Mouse (Mus musculus): ENCODE measurements around the gene Itgal. TPM values are rescaled to one million over a fixed set of nuclear protein-coding genes. Genes with fewer than 3 reads are reported as not detected.
"Not testable (repeated sequence)": the region's sequence is repeated elsewhere in the genome, so short reads cannot be mapped to it uniquely, and the experiment has no call there.

The Itgal gene
- polyA plus RNA-seq, 1 experiment from 2014 or later = 2.3 TPM

GRCm38 (mm10) chr7:127344371-127344770 is 48.3 kb downstream of the Itgal start:
- Histone ChIP-seq H3K4me2 (peak overlapping the region; percentile 82), H3K4me1 (peaks cover 25% of the 10 kb centered on the region), H3K9me3 (no peaks in the 10 kb centered on the region), H3K27ac (no peak overlapping the region), H3K27me3 (no peaks in the 10 kb centered on the region), H3K36me3 (peaks cover 26% of the 10 kb centered on the region), H3K4me3 (peak overlapping the region; percentile 97), H3K9ac (peak overlapping the region; percentile 98)
- WGBS = 85% methylated on average over 8 of the region's 8 CpGs
- no peak for ATAC-seq (ENCODE audit: borderline replicate concordance, extremely low read depth, low FRiP score, low TSS enrichment)

GRCm38 (mm10) chr7:127345092-127345491 is 49.0 kb downstream of the Itgal start:
- peak overlapping the region; percentile 82 for H3K4me2 ChIP-seq
- peak; percentile 51 for ATAC-seq (ENCODE audit: borderline replicate concordance, extremely low read depth, low FRiP score, low TSS enrichment)

GRCm38 (mm10) chr7:127345512-127346325 is 49.7 kb downstream of the Itgal start, which contains the start of gene Zfp768:
TSS of gene Zfp768 (minus strand) at chr7:127345589.
- WGBS = under 1% methylated on average over 75 of the region's 76 CpGs
- no peaks in the 10 kb centered on the region for H3K9me3 ChIP-seq
- H3K9ac ChIP-seq = peak within 1 kb of the TSS; percentile 98
- H3K36me3 ChIP-seq = peaks cover 26% of the 10 kb centered on the region
- peaks cover 25% of the 10 kb centered on the region for H3K4me1 ChIP-seq
- ATAC-seq (ENCODE audit: borderline replicate concordance, extremely low read depth, low FRiP score, low TSS enrichment) = peak; percentile 91
- peak within 1 kb of the TSS; percentile 97 for H3K27ac ChIP-seq
- H3K4me2 ChIP-seq = peak within 1 kb of the TSS; percentile 82
- H3K4me3 ChIP-seq = peak within 1 kb of the TSS; percentile 97
- no peaks in the 10 kb centered on the region for H3K27me3 ChIP-seq

More at GRCm38 (mm10) chr7:127345092-127345491, 49.0 kb downstream of the Itgal start:
- Histone ChIP-seq H3K27ac (peak overlapping the region; percentile 97), H3K9ac (peak overlapping the region; percentile 98), H3K36me3 (peaks cover 26% of the 10 kb centered on the region), H3K27me3 (no peaks in the 10 kb centered on the region), H3K9me3 (no peaks in the 10 kb centered on the region), H3K4me3 (peak overlapping the region; percentile 97), H3K4me1 (peaks cover 25% of the 10 kb centered on the region)
- WGBS = under 1% methylated on average over 42 of the region's 42 CpGs

GRCm38 (mm10) chr7:127346676-127347075 is 50.6 kb downstream of the Itgal start:
- no peaks in the 10 kb centered on the region for H3K9me3 ChIP-seq
- peaks cover 20% of the 10 kb centered on the region for H3K36me3 ChIP-seq
- peak overlapping the region; percentile 97 for H3K27ac ChIP-seq
- H3K9ac ChIP-seq = peak overlapping the region; percentile 98; the same call in 1 of the 2 replicates
- peaks cover 25% of the 10 kb centered on the region for H3K4me1 ChIP-seq
- H3K27me3 ChIP-seq = no peaks in the 10 kb centered on the region
- no peak for ATAC-seq (ENCODE audit: borderline replicate concordance, extremely low read depth, low FRiP score, low TSS enrichment)
- peak overlapping the region; percentile 82 for H3K4me2 ChIP-seq
- peak overlapping the region; percentile 97 for H3K4me3 ChIP-seq
- 15% methylated on average over 8 of the region's 8 CpGs for WGBS

GRCm38 (mm10) chr7:127351230-127352004 is 55.4 kb downstream of the Itgal start:
- Histone ChIP-seq H3K4me1 (peaks cover 7% of the 10 kb centered on the region), H3K27ac (no peak overlapping the region), H3K36me3 (no peaks in the 10 kb centered on the region), H3K9me3 (no peaks in the 10 kb centered on the region), H3K27me3 (no peaks in the 10 kb centered on the region), H3K4me3 (no peak overlapping the region), H3K4me2 (no peak overlapping the region), H3K9ac (no peak overlapping the region)
- ATAC-seq (ENCODE audit: borderline replicate concordance, extremely low read depth, low FRiP score, low TSS enrichment) = no peak
- WGBS = 76% methylated on average over 5 of the region's 5 CpGs

- H3K4me1 ChIP-seq = no peaks in the 10 kb centered on the region
- H3K27ac ChIP-seq = no peak overlapping the region
- no peak for ATAC-seq (ENCODE audit: borderline replicate concordance, extremely low read depth, low FRiP score, low TSS enrichment)
- no peak overlapping the region for H3K9ac ChIP-seq
- H3K9me3 ChIP-seq = no peaks in the 10 kb centered on the region
- 61% methylated on average over 3 of the region's 3 CpGs for WGBS
- no peak overlapping the region for H3K4me2 ChIP-seq
- no peak overlapping the region for H3K4me3 ChIP-seq
- no peaks in the 10 kb centered on the region for H3K36me3 ChIP-seq
- peaks cover 1% of the 10 kb centered on the region; the same call in 1 of the 2 replicates for H3K27me3 ChIP-seq
Observed at GRCm38 (mm10) chr7:127355796-127356195, 59.7 kb downstream of the Itgal start.

DNA sequence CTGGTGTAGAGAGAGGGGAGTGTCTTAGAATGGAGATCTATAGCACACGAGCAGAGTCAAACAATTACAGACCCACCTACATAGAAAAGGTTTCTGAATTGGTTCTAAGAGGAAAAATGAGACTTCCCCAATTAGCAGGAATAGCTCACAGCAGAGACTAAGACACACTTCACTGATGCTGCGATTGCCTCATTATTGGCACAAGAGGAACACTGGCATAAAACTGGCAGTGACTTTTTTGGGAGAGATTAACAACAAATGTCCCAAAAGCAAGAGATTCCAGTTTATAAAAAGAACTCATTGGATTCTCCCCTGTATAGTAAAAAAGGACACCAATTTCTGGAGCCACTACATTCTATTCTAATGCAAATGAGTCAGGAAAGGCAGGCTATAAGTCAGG is 61.8 kb downstream of the Itgal start:
- Histone ChIP-seq H3K4me3 (no peak overlapping the region), H3K4me2 (no peak overlapping the region), H3K9ac (no peak overlapping the region), H3K27me3 (peaks cover 9% of the 10 kb centered on the region; the same call in 1 of the 2 replicates), H3K9me3 (no peaks in the 10 kb centered on the region), H3K36me3 (no peaks in the 10 kb centered on the region), H3K27ac (no peak overlapping the region), H3K4me1 (no peaks in the 10 kb centered on the region)
- WGBS = 70% methylated on average over 2 of the region's 2 CpGs
- ATAC-seq (ENCODE audit: borderline replicate concordance, extremely low read depth, low FRiP score, low TSS enrichment) = no peak

DNA sequence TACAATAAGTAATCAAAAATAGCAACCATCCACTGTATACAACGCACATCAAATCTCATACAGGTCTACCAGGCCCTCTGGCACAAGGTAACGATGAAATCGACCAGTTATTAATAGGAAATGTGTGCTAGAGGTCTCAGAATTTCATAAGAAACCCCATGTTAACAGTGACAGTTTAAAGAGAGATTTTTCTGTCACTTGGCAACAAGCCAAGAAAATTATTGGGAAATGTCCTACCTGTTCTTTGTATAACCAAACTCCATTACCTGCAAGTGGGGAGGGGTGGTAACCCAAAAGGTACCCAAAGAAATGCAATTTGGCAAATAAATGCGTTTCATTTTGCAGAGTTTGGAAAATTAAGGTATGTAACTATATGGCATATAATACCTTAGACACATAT is 62.4 kb downstream of the Itgal start:
- no peak for ATAC-seq (ENCODE audit: borderline replicate concordance, extremely low read depth, low FRiP score, low TSS enrichment)
- no peaks in the 10 kb centered on the region for H3K9me3 ChIP-seq
- no peaks in the 10 kb centered on the region for H3K36me3 ChIP-seq
- peaks cover 12% of the 10 kb centered on the region for H3K27me3 ChIP-seq
- WGBS = 59% methylated on average over 4 of the region's 4 CpGs
- H3K27ac ChIP-seq = no peak overlapping the region
- H3K4me3 ChIP-seq = no peak overlapping the region
- H3K4me1 ChIP-seq = peaks cover 3% of the 10 kb centered on the region; the same call in 1 of the 2 replicates
- H3K9ac ChIP-seq = no peak overlapping the region
- no peak overlapping the region for H3K4me2 ChIP-seq

GRCm38 (mm10) chr7:127360265-127360664 is 64.2 kb downstream of the Itgal start:
- Histone ChIP-seq H3K9ac (no peak overlapping the region), H3K4me3 (no peak overlapping the region), H3K4me2 (no peak overlapping the region), H3K36me3 (no peaks in the 10 kb centered on the region), H3K4me1 (peaks cover 8% of the 10 kb centered on the region; the same call in 1 of the 2 replicates), H3K27ac (no peak overlapping the region), H3K27me3 (peaks cover 20% of the 10 kb centered on the region), H3K9me3 (no peaks in the 10 kb centered on the region)
- ATAC-seq (ENCODE audit: borderline replicate concordance, extremely low read depth, low FRiP score, low TSS enrichment) = no peak
- WGBS = 51% methylated on average over 4 of the region's 4 CpGs

- Histone ChIP-seq H3K27me3 (peaks cover 20% of the 10 kb centered on the region), H3K27ac (no peak overlapping the region), H3K4me1 (peaks cover 8% of the 10 kb centered on the region; the same call in 1 of the 2 replicates), H3K36me3 (no peaks in the 10 kb centered on the region), H3K9me3 (no peaks in the 10 kb centered on the region), H3K9ac (no peak overlapping the region), H3K4me3 (no peak overlapping the region), H3K4me2 (no peak overlapping the region)
- peak; percentile 49 for ATAC-seq (ENCODE audit: borderline replicate concordance, extremely low read depth, low FRiP score, low TSS enrichment)
- WGBS = 43% methylated on average over 13 of the region's 13 CpGs
Observed at GRCm38 (mm10) chr7:127361449-127361848, 65.4 kb downstream of the Itgal start.

DNA sequence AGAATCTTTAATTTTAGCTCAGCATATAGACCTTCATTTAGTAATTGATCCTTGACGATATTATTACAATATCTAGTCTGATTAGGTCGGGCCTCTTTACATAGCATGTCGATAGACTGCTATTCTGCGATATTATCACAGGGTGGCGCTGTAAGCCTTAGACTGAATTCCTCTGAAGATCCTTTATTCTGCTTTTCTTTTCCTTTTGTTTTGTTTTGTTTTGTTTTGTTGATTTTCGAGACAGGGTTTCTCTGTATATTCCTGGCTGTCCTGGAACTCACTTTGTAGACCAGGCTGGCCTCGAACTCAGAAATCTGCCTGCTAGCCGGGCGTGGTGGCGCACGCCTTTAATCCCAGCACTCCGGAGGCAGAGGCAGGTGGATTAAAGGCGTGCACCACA is 66.4 kb downstream of the Itgal start:
- H3K4me1 ChIP-seq; H3K9ac ChIP-seq; H3K9me3 ChIP-seq; H3K27ac ChIP-seq; H3K36me3 ChIP-seq; ATAC-seq (ENCODE audit: borderline replicate concordance, extremely low read depth, low FRiP score, low TSS enrichment): not testable (repeated sequence)
- Histone ChIP-seq H3K27me3 (peaks cover 20% of the 10 kb centered on the region), H3K4me2 (peak overlapping the region; percentile 49), H3K4me3 (peak overlapping the region; percentile 21)
- 22% methylated on average over 13 of the region's 13 CpGs for WGBS
